Mouse (Mus musculus) CD4-positive naive resting alpha-beta T cell, adult 57 days (primary cell): ENCODE measurements around the gene Nat8l. TPM values are rescaled to one million over a fixed set of nuclear protein-coding genes. Genes with fewer than 3 reads are reported as not detected.

Experiments
- total RNA-seq: library from RNA; stranded (reverse); gene quantifications from one replicate; pipeline ENCODE4 v1.2.4, GENCODE M21; 2023

The Nat8l gene
- total RNA-seq = 0.12 TPM

GRCm38 (mm10) chr5:33995843-33996693 lies at the start of gene Nat8l:
Gene Nat8l (plus strand): TSS chr5:33995984.

GRCm38 (mm10) chr5:33983309-33984121 lies 12.3 kb upstream of the Nat8l start, which contains the start of gene Gm1673:
Gene Gm1673 (plus strand): TSS chr5:33983433.

Other genes starting within 250 kb of the Nat8l start
- gene Letm1, start 213.2 kb upstream of the Nat8l start, total RNA-seq = 83.0 TPM
- 22.3 TPM for gene Nsd2, start 175.3 kb upstream of the Nat8l start, total RNA-seq
- 28.3 TPM for gene Nelfa, start 59.6 kb upstream of the Nat8l start, total RNA-seq
- not detected for gene Gm1673, start 12.6 kb upstream of the Nat8l start, total RNA-seq
- 1.5 TPM for gene Poln, start 173.5 kb downstream of the Nat8l start, total RNA-seq
- gene Haus3, start 173.5 kb downstream of the Nat8l start, total RNA-seq = 42.7 TPM
- gene Mxd4, start 191.7 kb downstream of the Nat8l start, total RNA-seq = 92.5 TPM